ENCODE assay signal across 7 mouse cellular contexts in genomic region chr15:64032748-64033355, GRCm38 (mm10). TPM values are rescaled to one million over a fixed set of nuclear protein-coding genes. Genes with fewer than 3 reads are reported as not detected.
DNase-seq lines count a peak whose midpoint lies in the region; ATAC-seq and TF ChIP-seq lines count a peak whose summit lies in the region.

No protein-coding gene starts in this region.

- 53% methylated on average over 10 of the region's 10 CpGs for WGBS in intestine, embryonic 15.5 days
- 52% methylated on average over 10 of the region's 10 CpGs for WGBS in intestine, postnatal 0 days
- 61% methylated on average over 10 of the region's 10 CpGs for WGBS in forebrain, embryonic 14.5 days

- peak; percentile 22 for ATAC-seq in intestine, embryonic 15.5 days
- no peak for ATAC-seq in intestine, postnatal 0 days
- peak; percentile 76 for ATAC-seq in forebrain, embryonic 14.5 days

- DNase-seq in forebrain, embryonic 14.5 days (ENCODE audit: low spot score), result peak; percentile 71
- DNase-seq in lung, postnatal 14 days, result peak; percentile 55
- DNase-seq in liver, result no peak
- DNase-seq in thymus, postnatal 25 days, result no peak

- no peak overlapping the region for H3K27ac ChIP-seq in intestine, embryonic 15.5 days
- H3K27ac ChIP-seq in intestine, postnatal 0 days (ENCODE audit: low read depth, low read length), result no peak overlapping the region
- H3K27ac ChIP-seq in bone marrow macrophage, adult 2 months (ENCODE audit: insufficient read depth, low read depth, low read length), result 0 out of 2 replicates have a peak overlapping the region, but pooled peaks have one; percentile 10
- no peak overlapping the region for H3K27ac ChIP-seq in forebrain, embryonic 14.5 days (ENCODE audit: low read depth, low read length)

- no peak for TF ChIP-seq CTCF in intestine, postnatal 0 days (IDR thresholded peaks at IDR 0.05; ENCODE audit: low read depth)
- no peak for TF ChIP-seq CTCF in bone marrow macrophage, adult 2 months (IDR thresholded peaks at IDR 0.05; ENCODE audit: low read depth, low read length)

- peaks cover 23% of the 10 kb centered on the region for H3K4me1 ChIP-seq in intestine, embryonic 15.5 days (replicated peaks)
- H3K4me1 ChIP-seq in intestine, postnatal 0 days (replicated peaks; ENCODE audit: control insufficient read depth, insufficient read depth, low read length), result peaks cover 9% of the 10 kb centered on the region; the same call in 1 of the 2 replicates
- peaks cover 54% of the 10 kb centered on the region for H3K4me1 ChIP-seq in bone marrow macrophage, adult 2 months (ENCODE audit: control insufficient read depth, insufficient read depth, low read length)
- H3K4me1 ChIP-seq in forebrain, embryonic 14.5 days (ENCODE audit: control insufficient read depth, insufficient read depth, low read length), result peaks cover 7% of the 10 kb centered on the region; the same call in 1 of the 2 replicates

- TF ChIP-seq POLR2A in bone marrow macrophage, adult 2 months (IDR thresholded peaks at IDR 0.05; ENCODE audit: borderline replicate concordance, low read depth, low read length), result no peak

- H3K4me2 ChIP-seq in intestine, embryonic 15.5 days (replicated peaks), result no peak overlapping the region; the same call in 1 of the 2 replicates
- no peak overlapping the region for H3K4me2 ChIP-seq in intestine, postnatal 0 days (replicated peaks; ENCODE audit: low read depth)
- no peak overlapping the region for H3K4me2 ChIP-seq in forebrain, embryonic 14.5 days (ENCODE audit: low read length)

- H3K9ac ChIP-seq in intestine, embryonic 15.5 days, result no peak overlapping the region
- no peak overlapping the region for H3K9ac ChIP-seq in intestine, postnatal 0 days (ENCODE audit: low read depth, low read length)
- no peak overlapping the region for H3K9ac ChIP-seq in forebrain, embryonic 14.5 days (ENCODE audit: low read length)

- no peaks in the 10 kb centered on the region for H3K36me3 ChIP-seq in intestine, embryonic 15.5 days
- no peaks in the 10 kb centered on the region for H3K36me3 ChIP-seq in intestine, postnatal 0 days (ENCODE audit: control insufficient read depth, insufficient read depth)
- H3K36me3 ChIP-seq in forebrain, embryonic 14.5 days (ENCODE audit: control insufficient read depth, insufficient read depth, low read length), result no peaks in the 10 kb centered on the region

- H3K27me3 ChIP-seq in intestine, embryonic 15.5 days (replicated peaks), result no peaks in the 10 kb centered on the region
- no peaks in the 10 kb centered on the region for H3K27me3 ChIP-seq in intestine, postnatal 0 days (replicated peaks; ENCODE audit: control insufficient read depth, insufficient read depth, low read length)
- H3K27me3 ChIP-seq in forebrain, embryonic 14.5 days (replicated peaks; ENCODE audit: control insufficient read depth, insufficient read depth, low read length), result no peaks in the 10 kb centered on the region

- no peaks in the 10 kb centered on the region for H3K9me3 ChIP-seq in intestine, embryonic 15.5 days
- no peaks in the 10 kb centered on the region for H3K9me3 ChIP-seq in intestine, postnatal 0 days (ENCODE audit: control insufficient read depth)
- no peaks in the 10 kb centered on the region for H3K9me3 ChIP-seq in forebrain, embryonic 14.5 days (replicated peaks; ENCODE audit: control insufficient read depth, low read length)

- no peak overlapping the region for H3K4me3 ChIP-seq in intestine, embryonic 15.5 days (replicated peaks)
- H3K4me3 ChIP-seq in intestine, postnatal 0 days (ENCODE audit: low read depth, low read length), result no peak overlapping the region
- H3K4me3 ChIP-seq in bone marrow macrophage, adult 2 months (ENCODE audit: insufficient read depth, low read length), result no peak overlapping the region
- no peak overlapping the region for H3K4me3 ChIP-seq in forebrain, embryonic 14.5 days (ENCODE audit: low read depth, low read length)

RNA-seq across cellular contexts. Expression of gene Fam49b, which starts 27.4 kb away (rescaled TPM):
- 57.3 and 61.4 TPM in 2 replicates for polyA plus RNA-seq in intestine, embryonic 15.5 days (2015; fragmentation: Nextera tagmentation; extraction: Ambion mirVana)
- 43.0 and 50.1 TPM in 2 replicates for polyA plus RNA-seq in intestine, postnatal 0 days (2015; fragmentation: Nextera tagmentation; extraction: Ambion mirVana)
- 203 and 227 TPM in 2 replicates for polyA plus RNA-seq in bone marrow macrophage, adult 2 months (2012; ENCODE audit: insufficient read depth, insufficient read length, missing spikeins)
- 124 and 128 TPM in 2 replicates for polyA plus RNA-seq in forebrain, embryonic 14.5 days (2014; fragmentation: Nextera tagmentation; extraction: Ambion mirVana)

Comparison
In these comparisons a context has a peak if more than half of its experiments do, and no peak if none do; other contexts are left out.
1. DNase-seq: peak in forebrain, embryonic 14.5 days (single experiment) and lung, postnatal 14 days (single experiment); none in liver (single experiment) and thymus, postnatal 25 days (single experiment).